Mouse (Mus musculus) liver, adult 2 months (tissue): ENCODE results near the gene Casp9.
A peak's percentile ranks its signal among the peaks of the same experiment; 100 is the strongest.

Source experiments
- CTCF ChIP-seq: fragments of 200-500 bp; IDR thresholded peaks from 2 replicates; pipeline ENCODE4 v1.5.1; 2011; ENCODE audit warnings: low read depth, low read length, control low read depth
- POLR2A ChIP-seq: fragments of 200-500 bp; IDR thresholded peaks from 2 replicates; pipeline ENCODE4 v1.6.1; 2011; ENCODE audit warnings: low read length, control low read depth; ENCODE audit not compliant: insufficient read depth; ENCODE audit errors: extremely low read depth

DNA sequence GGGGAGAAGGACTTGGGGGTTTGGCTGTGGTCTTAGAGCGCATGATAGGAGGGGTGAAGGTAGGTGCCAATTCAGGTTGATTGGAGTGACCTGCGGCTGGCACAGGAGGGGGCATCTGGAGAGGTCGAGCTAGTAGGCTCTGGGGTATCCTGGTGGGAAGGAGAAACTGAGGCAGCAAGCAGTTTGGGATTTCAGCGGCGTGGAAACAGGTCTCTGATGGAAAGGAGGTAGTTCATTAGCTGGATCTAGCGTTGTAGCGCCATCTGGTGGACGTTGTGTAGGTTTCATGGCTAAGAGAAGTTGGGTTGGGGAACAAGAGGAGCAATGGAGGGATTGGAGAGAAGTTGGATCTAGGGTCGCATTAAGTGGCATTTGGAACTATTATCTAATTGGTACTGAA, 60.0 kb downstream of the Casp9 start:
- TF ChIP-seq CTCF = peak; percentile 53; the same call in 1 of the 2 replicates
- TF ChIP-seq POLR2A = no peak
